In the genomic region with DNA sequence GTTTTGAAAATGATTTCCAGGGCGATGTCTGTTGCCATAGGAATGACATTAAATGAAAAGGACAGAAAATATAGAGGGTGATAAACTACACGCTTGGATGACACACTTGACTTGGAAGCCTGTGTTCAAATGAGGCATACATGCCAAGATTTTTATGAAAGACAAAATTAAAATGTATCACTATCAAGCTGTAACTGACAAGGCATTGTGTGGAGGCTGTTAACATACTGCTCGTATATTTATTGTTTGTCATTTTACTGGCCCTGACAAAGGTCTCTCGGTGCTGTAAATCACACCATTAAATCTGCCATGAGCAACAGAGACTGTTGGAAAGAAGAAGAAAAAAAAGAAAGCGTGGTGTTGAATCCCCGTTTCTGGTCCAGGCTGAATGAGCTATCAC, we compare ENCODE assay signal across 21 mouse cellular contexts.
A peak's percentile ranks its signal among the peaks of the same experiment; 100 is the strongest.
DNase-seq lines count a peak whose midpoint lies in the region; ATAC-seq and TF ChIP-seq lines count a peak whose summit lies in the region.
"Had no signal": no experiment of that assay in that cellular context is flagged by ENCODE, and none has a peak within 500 bp of the region (broad histone marks: within the 10 kb centered on the region; RNA-seq: fewer than 3 reads in every experiment).

No protein-coding gene starts in this region.

- no peak overlapping the region for H3K4me2 ChIP-seq in forebrain, postnatal 0 days (ENCODE audit: low read depth)
- no peak overlapping the region for H3K4me2 ChIP-seq in forebrain, embryonic 13.5 days
- no peak overlapping the region for H3K4me2 ChIP-seq in kidney, embryonic 16.5 days (replicated peaks; ENCODE audit: low read depth, low read length)
- H3K4me2 ChIP-seq in midbrain, postnatal 0 days (ENCODE audit: low read depth, low read length, poor library complexity, severe bottlenecking) = no peak overlapping the region
- no peak overlapping the region for H3K4me2 ChIP-seq in midbrain, embryonic 15.5 days
- H3K4me2 ChIP-seq: liver, embryonic 15.5 days had no signal

- H3K36me3 ChIP-seq in forebrain, postnatal 0 days (ENCODE audit: insufficient read depth) = no peaks in the 10 kb centered on the region
- no peaks in the 10 kb centered on the region for H3K36me3 ChIP-seq in forebrain, embryonic 13.5 days (ENCODE audit: poor library complexity, severe bottlenecking)
- H3K36me3 ChIP-seq in kidney, embryonic 16.5 days (ENCODE audit: insufficient read depth, low read length) = no peaks in the 10 kb centered on the region
- H3K36me3 ChIP-seq in midbrain, postnatal 0 days (ENCODE audit: insufficient read depth, low read length) = no peaks in the 10 kb centered on the region
- H3K36me3 ChIP-seq in midbrain, embryonic 15.5 days (replicated peaks) = no peaks in the 10 kb centered on the region
- H3K36me3 ChIP-seq: heart, embryonic 10.5 days; limb, embryonic 10.5 days; liver, embryonic 15.5 days; midbrain, embryonic 10.5 days had no signal

- DNase-seq in forebrain, postnatal 0 days = peak; percentile 52
- no peak for DNase-seq in kidney, adult 18-20 months
- DNase-seq in midbrain, postnatal 0 days (ENCODE audit: low spot score) = peak; percentile 25
- DNase-seq in natural killer cell, adult 2 months (ENCODE audit: low spot score in 2 of 2) = no peak
- DNase-seq: adrenal gland, postnatal 36 days; cerebellum, adult 11-12 months; cerebellum, postnatal 10 days; gastrocnemius, postnatal 10 days; liver; right cerebral cortex, adult 18-20 months; right cerebral cortex, postnatal 4 days; thymus, postnatal 14 days had no signal

- H3K27ac ChIP-seq in forebrain, postnatal 0 days (ENCODE audit: low read depth, low read length) = no peak overlapping the region
- H3K27ac ChIP-seq in forebrain, embryonic 13.5 days = no peak overlapping the region
- H3K27ac ChIP-seq in kidney, embryonic 16.5 days (ENCODE audit: low read length) = no peak overlapping the region
- no peak overlapping the region for H3K27ac ChIP-seq in midbrain, postnatal 0 days (ENCODE audit: low read depth, low read length)
- H3K27ac ChIP-seq in midbrain, embryonic 15.5 days = no peak overlapping the region
- H3K27ac ChIP-seq: heart, embryonic 10.5 days; limb, embryonic 10.5 days; liver, embryonic 15.5 days; macrophage; midbrain, embryonic 10.5 days had no signal

- TF ChIP-seq CTCF in forebrain, postnatal 0 days (IDR thresholded peaks at IDR 0.05; ENCODE audit: low read depth) = no peak
- TF ChIP-seq CTCF in midbrain, postnatal 0 days (IDR thresholded peaks at IDR 0.05) = no peak

- WGBS in forebrain, postnatal 0 days = 32% methylated on average over 6 of the region's 6 CpGs
- WGBS in forebrain, embryonic 13.5 days = 81% methylated on average over 6 of the region's 6 CpGs
- WGBS in kidney, embryonic 16.5 days = 32% methylated on average over 6 of the region's 6 CpGs
- 51% methylated on average over 6 of the region's 6 CpGs for WGBS in midbrain, postnatal 0 days
- 59% methylated on average over 6 of the region's 6 CpGs for WGBS in midbrain, embryonic 15.5 days

- peak; percentile 86 for ATAC-seq in forebrain, postnatal 0 days
- no peak for ATAC-seq in forebrain, embryonic 13.5 days
- ATAC-seq in kidney, embryonic 16.5 days (ENCODE audit: low FRiP score, low TSS enrichment) = peak; percentile 82
- ATAC-seq in midbrain, postnatal 0 days (ENCODE audit: low FRiP score) = no peak
- no peak for ATAC-seq in midbrain, embryonic 15.5 days (replicated peaks)
- ATAC-seq: Patski had no signal

- H3K9ac ChIP-seq in forebrain, postnatal 0 days = no peak overlapping the region
- no peak overlapping the region for H3K9ac ChIP-seq in forebrain, embryonic 13.5 days
- no peak overlapping the region for H3K9ac ChIP-seq in kidney, embryonic 16.5 days (replicated peaks; ENCODE audit: low read length)
- no peak overlapping the region for H3K9ac ChIP-seq in midbrain, postnatal 0 days (replicated peaks; ENCODE audit: low read length, poor library complexity, severe bottlenecking)
- H3K9ac ChIP-seq in midbrain, embryonic 15.5 days = no peak overlapping the region
- H3K9ac ChIP-seq: liver, embryonic 15.5 days had no signal

- no peak overlapping the region for H3K4me3 ChIP-seq in forebrain, postnatal 0 days (ENCODE audit: low read depth, low read length)
- no peak overlapping the region for H3K4me3 ChIP-seq in forebrain, embryonic 13.5 days
- H3K4me3 ChIP-seq in kidney, embryonic 16.5 days (ENCODE audit: low read length) = no peak overlapping the region
- no peak overlapping the region for H3K4me3 ChIP-seq in midbrain, postnatal 0 days (ENCODE audit: low read depth, low read length)
- H3K4me3 ChIP-seq in midbrain, embryonic 15.5 days = no peak overlapping the region
- H3K4me3 ChIP-seq: heart, embryonic 10.5 days; limb, embryonic 10.5 days; liver, embryonic 15.5 days; midbrain, embryonic 10.5 days had no signal

- peaks cover 5% of the 10 kb centered on the region; the same call in 1 of the 2 replicates for H3K4me1 ChIP-seq in forebrain, postnatal 0 days (ENCODE audit: insufficient read depth)
- H3K4me1 ChIP-seq in forebrain, embryonic 13.5 days = 0 out of 2 replicates have a peak, but pooled peaks cover 4% of the 10 kb centered on the region
- peaks cover 11% of the 10 kb centered on the region; the same call in 1 of the 2 replicates for H3K4me1 ChIP-seq in kidney, embryonic 16.5 days (ENCODE audit: insufficient read depth, low read length)
- no peaks in the 10 kb centered on the region for H3K4me1 ChIP-seq in midbrain, postnatal 0 days (ENCODE audit: insufficient read depth, low read length)
- no peaks in the 10 kb centered on the region for H3K4me1 ChIP-seq in midbrain, embryonic 15.5 days
- H3K4me1 ChIP-seq: heart, embryonic 10.5 days; liver, embryonic 15.5 days; midbrain, embryonic 10.5 days had no signal

- no peaks in the 10 kb centered on the region for H3K9me3 ChIP-seq in forebrain, postnatal 0 days (ENCODE audit: low read length)
- no peaks in the 10 kb centered on the region; the same call in 1 of the 2 replicates for H3K9me3 ChIP-seq in forebrain, embryonic 13.5 days (replicated peaks)
- peaks cover 3% of the 10 kb centered on the region; the same call in 1 of the 2 replicates for H3K9me3 ChIP-seq in kidney, embryonic 16.5 days (ENCODE audit: low read length)
- no peaks in the 10 kb centered on the region for H3K9me3 ChIP-seq in midbrain, postnatal 0 days (ENCODE audit: low read length)
- H3K9me3 ChIP-seq in midbrain, embryonic 15.5 days = no peaks in the 10 kb centered on the region
- H3K9me3 ChIP-seq: heart, embryonic 10.5 days; limb, embryonic 10.5 days; liver, embryonic 15.5 days; midbrain, embryonic 10.5 days had no signal

- H3K27me3 ChIP-seq in forebrain, postnatal 0 days (ENCODE audit: insufficient read depth, low read length) = no peaks in the 10 kb centered on the region
- no peaks in the 10 kb centered on the region for H3K27me3 ChIP-seq in forebrain, embryonic 13.5 days
- H3K27me3 ChIP-seq in kidney, embryonic 16.5 days (ENCODE audit: insufficient read depth, low read length) = no peaks in the 10 kb centered on the region
- no peaks in the 10 kb centered on the region for H3K27me3 ChIP-seq in midbrain, postnatal 0 days (ENCODE audit: insufficient read depth, low read length)
- no peaks in the 10 kb centered on the region for H3K27me3 ChIP-seq in midbrain, embryonic 15.5 days (replicated peaks)

Comparison
In these comparisons a context has a peak if more than half of its experiments do, and no peak if none do; other contexts are left out.
1. ATAC-seq: peak in forebrain, postnatal 0 days (single experiment) and kidney, embryonic 16.5 days (single experiment); none in forebrain, embryonic 13.5 days (single experiment), midbrain, postnatal 0 days (single experiment) and midbrain, embryonic 15.5 days (single experiment).
2. DNase-seq: peak in forebrain, postnatal 0 days (single experiment) and midbrain, postnatal 0 days (single experiment); none in kidney, adult 18-20 months (single experiment) and natural killer cell, adult 2 months (0 of 2).